Mouse (Mus musculus) bone marrow macrophage, adult 2 months (primary cell): Measurements from ENCODE around the gene Llgl2.

Experiments
- CTCF ChIP-seq: IDR thresholded peaks from 2 replicates; pipeline ENCODE4 v1.5.1; 2012; ENCODE audit warnings: low read depth, mild to moderate bottlenecking, low read length, moderate library complexity
- POLR2A ChIP-seq: IDR thresholded peaks from 2 replicates; pipeline ENCODE4 v1.6.1; 2012; ENCODE audit warnings: mild to moderate bottlenecking, low read depth, low read length, borderline replicate concordance

GRCm38 (mm10) chr11:115774653-115775052, 49.2 kb upstream of the Llgl2 start:
- TF ChIP-seq CTCF (no peak), POLR2A (no peak)
